Mouse (Mus musculus) ES-Bruce4 (cell line): Measurements from ENCODE around the gene Fam189a2. TPM values are rescaled to one million over a fixed set of nuclear protein-coding genes. Genes with fewer than 3 reads are reported as not detected.

ENCODE experiments used
- H3K27ac ChIP-seq: 2 replicates; pipeline ENCODE4 v1.5.1; 2012; ENCODE audit warnings: low read length, inconsistent platforms; ENCODE audit not compliant: insufficient read depth
- H3K27me3 ChIP-seq: 2 replicates; pipeline ENCODE4 v1.6.1; 2012; ENCODE audit warnings: mild to moderate bottlenecking, low read length, inconsistent platforms; ENCODE audit not compliant: control insufficient read depth, poor library complexity, insufficient read depth, severe bottlenecking
- H3K36me3 ChIP-seq: 2 replicates; pipeline ENCODE4 v1.6.1; 2012; ENCODE audit warnings: inconsistent platforms, mild to moderate bottlenecking, low read length, moderate library complexity; ENCODE audit not compliant: control insufficient read depth, poor library complexity, insufficient read depth, severe bottlenecking
- H3K4me1 ChIP-seq: one replicate; pipeline ENCODE4 v1.8.1; 2011; ENCODE audit warnings: low read length; ENCODE audit not compliant: control insufficient read depth, insufficient read depth
- H3K4me3 ChIP-seq: 2 replicates; pipeline ENCODE4 v1.5.1; 2011; ENCODE audit warnings: low read depth, mild to moderate bottlenecking, low read length
- H3K9ac ChIP-seq: 2 replicates; pipeline ENCODE4 v1.6.1; 2012; ENCODE audit warnings: low read depth, mild to moderate bottlenecking, inconsistent platforms; ENCODE audit not compliant: poor library complexity, severe bottlenecking
- H3K9me3 ChIP-seq: replicated peaks from 2 replicates; pipeline ENCODE4 v1.6.1; 2012; ENCODE audit warnings: mild to moderate bottlenecking, low read length, inconsistent platforms; ENCODE audit not compliant: control insufficient read depth, poor library complexity, insufficient read depth, severe bottlenecking
- CTCF ChIP-seq: IDR thresholded peaks from one replicate; pipeline ENCODE4 v1.8.1; 2011; ENCODE audit warnings: low read depth, low read length
- EP300 ChIP-seq: IDR thresholded peaks from 2 replicates; pipeline ENCODE4 v1.6.1; 2011; ENCODE audit warnings: low read depth, low read length; ENCODE audit not compliant: insufficient read depth
- POLR2A ChIP-seq: IDR thresholded peaks from one replicate; pipeline ENCODE4 v1.8.1; 2011; ENCODE audit warnings: low read length; ENCODE audit not compliant: insufficient read depth
- polyA plus RNA-seq: library from polyadenylated mRNA; stranded (reverse); fragments of >200 nt; gene quantifications from 2 replicates; pipeline ENCODE4 v1.2.4, GENCODE M21; 2011; ENCODE audit warnings: low read depth; ENCODE audit not compliant: missing spikeins, insufficient read depth, insufficient read length

Gene Fam189a2
- polyA plus RNA-seq, 1 experiment, result 1.7 TPM

GRCm38 (mm10) chr19:23958925-23959324 lies 71.9 kb downstream of the Fam189a2 start:
- no peaks in the 10 kb centered on the region for H3K36me3 ChIP-seq
- no peaks in the 10 kb centered on the region for H3K4me1 ChIP-seq
- no peak overlapping the region for H3K9ac ChIP-seq
- peak; percentile 4 for TF ChIP-seq CTCF
- TF ChIP-seq EP300, result no peak
- no peak overlapping the region for H3K27ac ChIP-seq
- no peaks in the 10 kb centered on the region for H3K27me3 ChIP-seq
- H3K9me3 ChIP-seq, result no peaks in the 10 kb centered on the region
- no peak overlapping the region for H3K4me3 ChIP-seq

DNA sequence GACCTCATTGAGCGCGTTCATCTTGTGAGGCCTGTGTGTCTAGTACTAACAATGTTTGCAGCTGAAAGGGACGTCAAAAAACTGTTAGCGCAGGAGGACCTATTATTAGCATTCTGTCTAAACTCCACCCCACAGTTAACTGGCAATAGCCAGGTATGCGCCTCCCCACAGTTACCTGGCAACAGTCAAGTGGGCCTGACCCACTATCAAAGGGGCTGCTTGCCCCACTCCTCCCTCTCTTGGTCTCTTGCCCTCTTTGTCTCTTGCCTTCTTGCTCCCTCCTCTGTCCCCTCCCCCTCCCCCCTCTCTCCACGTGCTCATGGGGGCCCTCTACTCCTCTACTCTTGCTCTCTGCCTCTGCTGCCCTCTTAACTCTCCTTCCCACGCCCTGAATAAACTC lies 73.3 kb downstream of the Fam189a2 start:
- Histone ChIP-seq H3K9me3 (no peaks in the 10 kb centered on the region), H3K36me3 (no peaks in the 10 kb centered on the region), H3K27me3 (no peaks in the 10 kb centered on the region), H3K4me3 (no peak overlapping the region), H3K4me1 (no peaks in the 10 kb centered on the region), H3K27ac (no peak overlapping the region), H3K9ac (no peak overlapping the region)
- TF ChIP-seq POLR2A, result no peak
- TF ChIP-seq CTCF, result no peak
- no peak for TF ChIP-seq EP300

DNA sequence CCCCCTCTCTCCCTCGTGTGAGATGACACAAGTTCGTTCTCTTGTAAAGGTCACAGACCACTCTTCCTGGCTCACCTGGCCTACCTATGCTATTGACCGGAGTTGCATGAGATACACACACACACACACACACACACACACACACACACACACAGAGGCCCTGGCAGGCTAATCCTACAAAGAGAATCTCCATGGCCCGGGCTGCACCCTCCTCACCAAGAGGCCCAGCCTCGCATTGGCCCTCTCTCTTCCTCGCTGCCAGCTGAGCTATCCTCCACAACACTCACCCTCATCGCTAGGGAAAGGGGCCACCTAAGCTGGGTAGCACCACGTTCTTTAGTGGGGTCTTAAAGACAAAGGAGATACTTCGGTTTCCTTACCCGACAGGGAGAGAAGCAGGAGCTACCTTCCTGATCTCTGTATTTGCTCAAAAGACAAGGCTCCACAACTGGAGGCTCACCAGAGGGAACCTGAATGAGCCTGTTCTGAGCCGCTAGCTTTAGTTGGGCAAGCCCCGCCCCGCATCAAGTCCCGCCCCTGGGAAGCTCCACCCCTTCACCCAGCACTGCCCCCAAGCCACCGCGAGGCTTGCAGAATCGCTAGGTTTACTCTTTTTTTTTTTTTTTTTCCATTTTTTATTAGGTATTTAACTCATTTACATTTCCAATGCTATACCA lies 74.4 kb downstream of the Fam189a2 start:
- Histone ChIP-seq H3K9me3 (no peaks in the 10 kb centered on the region), H3K9ac (peak overlapping the region; percentile 12; the same call in 1 of the 2 replicates), H3K36me3 (no peaks in the 10 kb centered on the region), H3K4me1 (no peaks in the 10 kb centered on the region), H3K27ac (no peak overlapping the region), H3K4me3 (peak overlapping the region; percentile 62), H3K27me3 (no peaks in the 10 kb centered on the region)
- TF ChIP-seq CTCF (no peak), POLR2A (peak; percentile 73)

DNA sequence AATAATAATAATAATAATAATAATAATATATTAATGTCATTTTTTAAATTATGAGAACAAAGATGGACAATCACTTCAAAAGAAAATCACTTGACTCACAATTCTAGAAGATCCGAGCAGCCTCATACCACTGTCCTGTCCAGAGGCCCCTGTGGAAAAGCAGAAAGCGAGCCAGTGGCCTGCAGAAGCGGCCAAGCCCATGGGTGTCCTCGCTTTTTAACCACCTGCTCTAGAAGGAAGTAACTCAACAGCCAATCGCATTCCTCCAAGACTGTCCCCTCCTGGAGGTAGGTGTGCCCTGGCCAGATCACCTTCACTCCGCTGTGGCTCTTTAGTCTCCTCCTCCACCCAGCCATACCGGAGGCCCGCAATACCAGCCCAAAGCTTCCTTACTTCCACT lies 75.4 kb downstream of the Fam189a2 start:
- H3K9me3 ChIP-seq, result no peaks in the 10 kb centered on the region
- H3K27ac ChIP-seq, result no peak overlapping the region
- H3K4me1 ChIP-seq, result no peaks in the 10 kb centered on the region
- no peak overlapping the region for H3K9ac ChIP-seq
- no peak overlapping the region for H3K4me3 ChIP-seq
- H3K36me3 ChIP-seq, result no peaks in the 10 kb centered on the region
- no peaks in the 10 kb centered on the region for H3K27me3 ChIP-seq
- TF ChIP-seq POLR2A (no peak), EP300 (no peak), CTCF (no peak)

DNA sequence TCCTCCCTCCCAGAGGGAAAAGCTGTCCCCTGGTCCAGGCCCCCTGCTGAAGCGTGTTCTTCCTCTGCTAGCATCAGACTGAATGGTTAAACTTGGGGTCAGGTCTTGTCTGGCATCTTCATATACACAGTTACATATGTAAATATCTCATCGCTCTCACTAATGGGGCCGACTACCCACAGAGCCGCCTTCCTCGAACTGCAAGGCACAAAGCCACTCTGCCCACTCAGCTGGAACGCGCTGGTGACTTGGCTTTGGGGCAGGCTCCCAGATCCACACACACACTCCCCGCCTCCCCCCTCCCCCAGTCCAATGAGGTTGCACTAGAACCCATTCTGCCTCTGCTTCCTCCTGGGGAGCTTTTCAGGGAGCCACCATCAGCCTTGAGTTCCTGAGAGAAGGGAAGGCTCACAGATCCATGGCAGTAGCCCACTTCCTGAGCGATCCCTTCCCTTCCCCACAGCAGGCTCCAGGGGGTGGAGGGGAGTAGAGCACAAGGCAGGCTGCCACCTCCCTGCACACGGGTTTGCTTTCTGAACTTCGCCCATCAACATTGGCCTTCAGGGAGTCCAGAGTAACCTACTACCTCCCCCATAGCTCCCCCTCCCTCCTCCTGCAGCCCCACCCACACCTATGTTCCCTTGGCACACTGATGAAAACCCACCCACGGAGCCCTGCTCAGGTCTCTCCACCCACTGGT lies 82.4 kb downstream of the Fam189a2 start:
- H3K27ac ChIP-seq, result no peak overlapping the region
- H3K27me3 ChIP-seq, result no peaks in the 10 kb centered on the region
- H3K4me1 ChIP-seq, result peaks cover 3% of the 10 kb centered on the region
- H3K9me3 ChIP-seq, result no peaks in the 10 kb centered on the region
- TF ChIP-seq CTCF, result no peak
- no peak for TF ChIP-seq POLR2A
- no peak for TF ChIP-seq EP300
- H3K36me3 ChIP-seq, result no peaks in the 10 kb centered on the region
- H3K4me3 ChIP-seq, result no peak overlapping the region
- H3K9ac ChIP-seq, result no peak overlapping the region

GRCm38 (mm10) chr19:23947871-23948270 lies 82.9 kb downstream of the Fam189a2 start:
- Histone ChIP-seq H3K9ac (no peak overlapping the region), H3K9me3 (no peaks in the 10 kb centered on the region), H3K27ac (no peak overlapping the region), H3K4me1 (peaks cover 3% of the 10 kb centered on the region), H3K4me3 (no peak overlapping the region), H3K36me3 (no peaks in the 10 kb centered on the region), H3K27me3 (no peaks in the 10 kb centered on the region)
- TF ChIP-seq EP300 (no peak), CTCF (no peak), POLR2A (no peak)
